Mouse (Mus musculus): Measurements from ENCODE around the gene Nlgn1. TPM values are rescaled to one million over a fixed set of nuclear protein-coding genes. Genes with fewer than 3 reads are reported as not detected.

The Nlgn1 gene
- polyA plus RNA-seq, 1 experiment = not detected

DNA sequence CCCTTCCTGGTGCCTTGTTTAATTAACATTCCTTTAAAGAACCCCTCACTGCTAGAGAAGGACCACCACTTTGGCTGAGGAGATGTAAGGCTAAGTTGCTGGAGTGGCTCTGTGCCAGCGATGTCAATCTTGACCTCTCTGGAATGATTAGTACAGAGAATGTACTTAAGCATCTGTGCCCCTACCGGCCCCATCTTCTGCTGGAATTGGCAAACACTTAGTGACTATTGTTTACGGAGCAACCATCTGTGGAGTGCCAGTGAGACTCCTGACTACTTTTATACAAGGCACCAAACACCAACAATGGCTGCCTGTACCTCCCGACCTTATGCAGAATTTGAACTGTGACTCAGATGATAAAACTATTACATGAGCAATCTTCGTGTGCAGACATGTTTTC lies 186.8 kb downstream of the Nlgn1 start:
- TF ChIP-seq TCF12 (IDR thresholded peaks at IDR 0.05; ENCODE audit: insufficient read depth, poor library complexity, severe bottlenecking) = no peak
- no peak for TF ChIP-seq REST (IDR thresholded peaks at IDR 0.05; ENCODE audit: insufficient read depth, insufficient read length)
- no peak for TF ChIP-seq POLR2AphosphoS2 (IDR thresholded peaks at IDR 0.05; ENCODE audit: insufficient read length, low read depth)
- no peak for TF ChIP-seq MAX (IDR thresholded peaks at IDR 0.05; ENCODE audit: low read depth)
- H3K27me3 ChIP-seq (ENCODE audit: control insufficient read depth, insufficient read depth, insufficient read length) = no peaks in the 10 kb centered on the region
- no peak overlapping the region for H3K4me3 ChIP-seq
- no peaks in the 10 kb centered on the region for H3K79me2 ChIP-seq (ENCODE audit: control insufficient read depth, insufficient read depth)
- no peaks in the 10 kb centered on the region for H3K36me3 ChIP-seq (ENCODE audit: control insufficient read depth, insufficient read depth)
- H3ac ChIP-seq (ENCODE audit: control insufficient read depth, insufficient read length) = no peak overlapping the region
- no peak overlapping the region for H3K4me2 ChIP-seq (ENCODE audit: low read depth)

DNA sequence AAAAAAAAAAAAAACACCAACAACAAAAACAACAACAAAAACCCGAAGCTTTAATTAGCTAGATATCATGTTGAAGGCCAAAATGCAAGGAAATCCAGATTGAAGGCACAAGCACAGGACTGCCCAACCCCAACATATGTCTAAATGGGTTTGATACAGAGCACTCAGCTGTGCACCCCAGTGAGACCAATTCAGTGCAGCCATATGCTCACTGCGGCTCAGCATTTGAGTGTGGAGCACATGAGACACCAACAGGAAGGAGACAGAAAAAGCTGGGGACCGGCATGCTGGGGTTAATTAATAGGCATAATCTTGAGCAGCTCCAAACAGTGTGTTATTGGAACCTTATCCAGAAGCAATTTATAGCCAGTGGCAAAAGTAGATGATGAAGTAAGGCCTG lies 190.7 kb downstream of the Nlgn1 start:
- no peak overlapping the region for H3ac ChIP-seq (ENCODE audit: control insufficient read depth, insufficient read length)
- no peaks in the 10 kb centered on the region for H3K79me2 ChIP-seq (ENCODE audit: control insufficient read depth, insufficient read depth)
- no peaks in the 10 kb centered on the region for H3K27me3 ChIP-seq (ENCODE audit: control insufficient read depth, insufficient read depth, insufficient read length)
- TF ChIP-seq MYOD1 (IDR thresholded peaks at IDR 0.05; ENCODE audit: control insufficient read depth in 1 of 3, insufficient read length in 2 of 3, low read depth in 2 of 3) (no peak), TCF3 (IDR thresholded peaks at IDR 0.05; ENCODE audit: insufficient read length, low read depth) (no peak), POLR2A (IDR thresholded peaks at IDR 0.05; ENCODE audit: insufficient read length, low read depth) (no peak), CEBPB (IDR thresholded peaks at IDR 0.05; ENCODE audit: insufficient read depth, poor library complexity, severe bottlenecking) (no peak), REST (IDR thresholded peaks at IDR 0.05; ENCODE audit: insufficient read depth, insufficient read length) (no peak), SRF (IDR thresholded peaks at IDR 0.05; ENCODE audit: control insufficient read depth, insufficient read length, low read depth) (no peak), USF1 (IDR thresholded peaks at IDR 0.05; ENCODE audit: low read depth) (no peak)
- H3K36me3 ChIP-seq (ENCODE audit: control insufficient read depth, insufficient read depth) = no peaks in the 10 kb centered on the region
- H3K4me3 ChIP-seq = no peak overlapping the region
- H3K4me2 ChIP-seq (ENCODE audit: low read depth) = no peak overlapping the region

GRCm38 (mm10) chr3:26134839-26135651 lies 197.2 kb downstream of the Nlgn1 start:
- Histone ChIP-seq H3K36me3 (ENCODE audit: control insufficient read depth, insufficient read depth) (no peaks in the 10 kb centered on the region), H3K4me2 (ENCODE audit: low read depth) (no peak overlapping the region), H3ac (ENCODE audit: control insufficient read depth, insufficient read length) (no peak overlapping the region), H3K4me3 (no peak overlapping the region), H3K79me2 (ENCODE audit: control insufficient read depth, insufficient read depth) (no peaks in the 10 kb centered on the region), H3K27me3 (ENCODE audit: control insufficient read depth, insufficient read depth, insufficient read length) (no peaks in the 10 kb centered on the region)
- TF ChIP-seq REST (IDR thresholded peaks at IDR 0.05; ENCODE audit: insufficient read depth, insufficient read length) = no peak

DNA sequence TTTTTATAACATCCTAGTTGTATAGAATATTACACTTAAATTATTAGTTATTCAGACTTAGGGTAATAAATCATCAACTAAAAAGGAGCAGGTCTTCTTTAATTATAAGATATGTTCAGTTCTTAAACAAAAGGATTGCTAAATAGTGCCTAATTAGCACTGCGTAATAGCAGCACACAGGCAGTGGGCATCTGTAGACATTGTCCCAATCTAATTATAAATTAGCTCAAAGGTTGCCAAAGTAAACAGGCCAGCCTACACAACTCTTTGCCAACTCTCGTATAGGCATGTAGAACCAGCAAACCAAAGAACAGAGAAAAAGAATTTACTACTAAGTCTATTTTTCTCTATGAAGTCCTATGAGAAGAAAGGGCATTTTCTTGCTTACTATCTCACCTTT lies 201.3 kb downstream of the Nlgn1 start:
- H3K4me3 ChIP-seq = no peak overlapping the region
- H3K36me3 ChIP-seq (ENCODE audit: control insufficient read depth, insufficient read depth) = no peaks in the 10 kb centered on the region
- H3K27me3 ChIP-seq (ENCODE audit: control insufficient read depth, insufficient read depth, insufficient read length) = no peaks in the 10 kb centered on the region
- H3ac ChIP-seq (ENCODE audit: control insufficient read depth, insufficient read length) = no peak overlapping the region
- no peaks in the 10 kb centered on the region for H3K79me2 ChIP-seq (ENCODE audit: control insufficient read depth, insufficient read depth)
- no peak overlapping the region for H3K4me2 ChIP-seq (ENCODE audit: low read depth)
- TF ChIP-seq MYOD1 (IDR thresholded peaks at IDR 0.05; ENCODE audit: control insufficient read depth in 1 of 3, insufficient read length in 2 of 3, low read depth in 2 of 3) (no peak), POLR2AphosphoS2 (IDR thresholded peaks at IDR 0.05; ENCODE audit: insufficient read length, low read depth) (no peak), CEBPB (IDR thresholded peaks at IDR 0.05; ENCODE audit: insufficient read depth, poor library complexity, severe bottlenecking) (no peak), POLR2A (IDR thresholded peaks at IDR 0.05; ENCODE audit: insufficient read length, low read depth) (no peak), MAX (IDR thresholded peaks at IDR 0.05; ENCODE audit: low read depth) (no peak), TCF12 (IDR thresholded peaks at IDR 0.05; ENCODE audit: insufficient read depth, poor library complexity, severe bottlenecking) (no peak)

GRCm38 (mm10) chr3:26129455-26129854 lies 202.8 kb downstream of the Nlgn1 start:
- TF ChIP-seq TCF3 (IDR thresholded peaks at IDR 0.05; ENCODE audit: insufficient read length, low read depth) = no peak
- TF ChIP-seq POLR2A (IDR thresholded peaks at IDR 0.05; ENCODE audit: insufficient read length, low read depth) = no peak
- TF ChIP-seq MYOD1 (IDR thresholded peaks at IDR 0.05; ENCODE audit: control insufficient read depth in 1 of 3, insufficient read length in 2 of 3, low read depth in 2 of 3) = no peak
- TF ChIP-seq POLR2AphosphoS2 (IDR thresholded peaks at IDR 0.05; ENCODE audit: insufficient read length, low read depth) = no peak
- TF ChIP-seq SRF (IDR thresholded peaks at IDR 0.05; ENCODE audit: control insufficient read depth, insufficient read length, low read depth) = no peak
- TF ChIP-seq MYOG (IDR thresholded peaks at IDR 0.05; ENCODE audit: control insufficient read depth in 1 of 3, insufficient read depth in 1 of 3, insufficient read length in 2 of 3, low read depth in 2 of 3) = no peak
- no peak for TF ChIP-seq E2F4 (IDR thresholded peaks at IDR 0.05; ENCODE audit: insufficient read depth)
- no peak for TF ChIP-seq TCF12 (IDR thresholded peaks at IDR 0.05; ENCODE audit: insufficient read depth, poor library complexity, severe bottlenecking)
- TF ChIP-seq CEBPB (IDR thresholded peaks at IDR 0.05; ENCODE audit: insufficient read depth, poor library complexity, severe bottlenecking) = no peak
- no peak for TF ChIP-seq REST (IDR thresholded peaks at IDR 0.05; ENCODE audit: insufficient read depth, insufficient read length)
- no peak for TF ChIP-seq USF1 (IDR thresholded peaks at IDR 0.05; ENCODE audit: low read depth)
- no peak for TF ChIP-seq MAX (IDR thresholded peaks at IDR 0.05; ENCODE audit: low read depth)
- Histone ChIP-seq H3K4me3 (no peak overlapping the region), H3K27me3 (ENCODE audit: control insufficient read depth, insufficient read depth, insufficient read length) (no peaks in the 10 kb centered on the region)

More at GRCm38 (mm10) chr3:26129455-26129854, 202.8 kb downstream of the Nlgn1 start:
- Histone ChIP-seq H3ac (ENCODE audit: control insufficient read depth, insufficient read length) (no peak overlapping the region), H3K79me2 (ENCODE audit: control insufficient read depth, insufficient read depth) (no peaks in the 10 kb centered on the region), H3K4me2 (ENCODE audit: low read depth) (no peak overlapping the region), H3K36me3 (ENCODE audit: control insufficient read depth, insufficient read depth) (no peaks in the 10 kb centered on the region)
